Mouse (Mus musculus) layer of hippocampus, adult 2 months (tissue): ENCODE measurements around the gene Fgf10. TPM values are rescaled to one million over a fixed set of nuclear protein-coding genes. Genes with fewer than 3 reads are reported as not detected.

Experiments used
- DNase-seq, 2 experiments: peaks; one replicate each; pipeline ENCODE4 v3.0.0; 2022; ENCODE audit warnings: low spot score in 2 of 2
- H3K27ac ChIP-seq: fragments of 200-600 bp; 2 replicates; pipeline ENCODE4 v1.8.1; 2022
- H3K4me3 ChIP-seq: fragments of 200-600 bp; 2 replicates; pipeline ENCODE4 v1.8.1; 2022; ENCODE audit warnings: mild to moderate bottlenecking
- CTCF ChIP-seq: fragments of 200-600 bp; conservative IDR thresholded peaks from 2 replicates; pipeline ENCODE4 v1.8.1; 2022; ENCODE audit warnings: antibody characterized with exemption, mild to moderate bottlenecking, moderate library complexity
- long read RNA-seq, 2 experiments: library from polyadenylated mRNA; stranded (forward); transcript quantifications; one replicate each; pipeline ENCODE4 v2.0.0; 2021; ENCODE audit warnings: borderline mapping rate in 2 of 2
- total RNA-seq, 2 experiments: library from RNA; stranded (reverse); gene quantifications; 2 replicates each; pipeline ENCODE4 v1.2.3; 2021

The Fgf10 gene
- total RNA-seq: 10 to 100 TPM; 13.6 TPM
- long read RNA-seq, experiment 1, full-length matches to known transcripts: 8 of 12 reads
- long read RNA-seq, experiment 1, partial matches to known transcripts: 1 of 12 reads
- long read RNA-seq, experiment 1, other reads (novel, unspliced or antisense): 3 of 12 reads
- long read RNA-seq, experiment 2, full-length matches to known transcripts: 19 of 21 reads
- long read RNA-seq, experiment 2, partial matches to known transcripts: 0 of 21 reads
- long read RNA-seq, experiment 2, other reads (novel, unspliced or antisense): 2 of 21 reads

DNA sequence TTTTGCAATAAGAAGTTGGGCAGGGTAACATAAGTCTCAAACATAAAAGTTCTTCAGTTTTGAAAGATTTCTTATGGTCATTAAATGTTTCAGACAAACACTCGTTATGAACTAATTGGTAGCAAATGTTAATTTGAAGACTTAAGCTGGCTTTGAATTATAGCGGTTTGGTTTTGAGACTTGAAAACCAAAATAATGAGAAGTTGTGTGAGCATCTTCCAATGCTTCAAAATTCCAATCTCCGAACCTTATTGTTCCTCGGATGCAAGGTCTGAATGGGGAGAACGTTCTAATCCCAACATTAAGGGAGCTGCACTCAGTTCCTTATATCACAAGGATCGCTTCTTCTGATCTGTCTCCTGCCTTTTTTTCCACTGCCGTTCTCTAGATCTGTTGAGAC, at the start of gene Fgf10:
Gene Fgf10 (plus strand): TSS at position 301 of the 400 bp plus-strand sequence.
- DNase-seq: no peak
- no peak within 1 kb of the TSS for H3K4me3 ChIP-seq
- H3K27ac ChIP-seq: no peak within 1 kb of the TSS
- no peak for TF ChIP-seq CTCF

DNA sequence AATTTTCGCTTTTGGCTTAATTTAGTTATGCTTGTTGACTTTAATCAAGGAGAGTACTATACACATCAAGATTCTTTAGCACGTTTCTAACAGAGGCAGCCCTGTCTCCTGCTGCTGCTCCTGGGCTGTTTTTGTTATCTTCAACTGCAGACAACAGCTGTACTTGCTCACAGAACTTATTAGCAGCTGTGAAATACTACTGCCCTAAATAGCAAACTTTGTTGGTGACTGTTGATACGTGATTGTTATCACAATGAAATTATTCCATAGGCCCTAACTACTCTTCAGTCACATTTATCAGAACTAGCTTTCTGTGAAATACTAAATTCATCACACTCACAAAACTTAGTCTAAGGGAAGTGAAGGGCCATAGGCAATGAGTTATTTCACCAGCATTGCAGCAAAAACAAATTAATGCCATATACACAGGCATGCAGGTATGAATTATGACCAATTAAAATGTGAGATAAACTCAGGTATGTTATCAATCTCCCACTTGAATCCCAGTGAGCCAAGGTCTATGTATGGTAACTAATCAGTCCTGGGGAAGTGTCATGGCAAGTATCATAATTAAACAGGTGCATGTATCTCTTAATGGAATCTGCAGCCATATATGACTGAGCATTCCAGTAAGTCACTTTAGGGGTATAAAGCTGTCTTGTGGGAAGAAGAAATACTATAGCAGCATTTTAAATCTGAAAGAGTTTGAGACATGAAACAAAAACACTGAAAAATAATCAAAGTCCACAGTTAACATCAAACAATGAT, 39.7 kb upstream of the Fgf10 start:
- Histone ChIP-seq H3K27ac (no peak overlapping the region), H3K4me3 (no peak overlapping the region)
- no peak for DNase-seq
- TF ChIP-seq CTCF: no peak

DNA sequence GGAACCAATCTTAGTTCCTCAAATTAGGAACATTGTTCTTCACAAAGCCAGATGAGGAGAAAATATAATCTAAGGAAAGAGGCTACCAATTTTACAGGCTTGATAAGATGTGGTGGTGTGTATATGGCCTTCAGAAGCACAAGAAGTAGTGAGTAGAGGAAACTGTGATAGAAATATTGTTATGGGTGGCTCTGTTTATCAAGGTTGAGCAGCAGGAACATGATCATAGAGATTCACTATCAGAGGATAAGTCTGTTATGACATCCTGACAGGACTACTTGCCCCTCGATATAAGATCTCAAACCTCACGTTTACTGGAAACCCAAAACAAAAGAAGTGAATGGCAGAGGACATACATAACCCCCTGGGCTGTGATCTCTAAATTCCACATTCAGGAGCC, 38.1 kb upstream of the Fgf10 start:
- TF ChIP-seq CTCF: no peak
- no peak for DNase-seq
- Histone ChIP-seq H3K27ac (no peak overlapping the region), H3K4me3 (no peak overlapping the region)

DNA sequence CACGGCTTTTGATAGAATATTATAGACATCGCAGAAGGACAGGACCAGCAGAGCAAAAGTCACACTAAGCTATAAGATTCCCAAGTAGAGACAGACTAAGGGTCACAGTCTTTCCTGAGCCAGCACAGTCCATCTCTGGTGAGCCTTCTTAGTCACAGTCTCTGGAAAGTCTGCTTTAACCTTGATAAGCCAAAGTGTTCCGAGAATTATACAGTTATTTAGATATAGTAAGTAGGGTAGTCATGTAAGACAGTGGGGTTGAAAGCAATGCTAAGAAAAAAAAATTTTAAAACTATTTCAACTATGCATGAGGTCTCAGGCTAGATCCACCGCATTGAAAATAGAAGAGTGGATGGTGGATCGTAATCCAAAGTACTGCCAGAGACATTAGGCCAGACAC, 33.5 kb upstream of the Fgf10 start:
- no peak overlapping the region for H3K4me3 ChIP-seq
- DNase-seq: no peak
- no peak for TF ChIP-seq CTCF
- H3K27ac ChIP-seq: no peak overlapping the region

- no peak for DNase-seq
- no peak overlapping the region for H3K27ac ChIP-seq
- H3K4me3 ChIP-seq: no peak overlapping the region
- no peak for TF ChIP-seq CTCF
These were observed 27.0 kb upstream of the Fgf10 start for GRCm38 (mm10) chr13:118642585-118642984.

- no peak for TF ChIP-seq CTCF
- H3K27ac ChIP-seq: no peak overlapping the region
- H3K4me3 ChIP-seq: no peak overlapping the region
- no peak for DNase-seq
These were observed 26.5 kb upstream of the Fgf10 start for GRCm38 (mm10) chr13:118643138-118643537.

DNA sequence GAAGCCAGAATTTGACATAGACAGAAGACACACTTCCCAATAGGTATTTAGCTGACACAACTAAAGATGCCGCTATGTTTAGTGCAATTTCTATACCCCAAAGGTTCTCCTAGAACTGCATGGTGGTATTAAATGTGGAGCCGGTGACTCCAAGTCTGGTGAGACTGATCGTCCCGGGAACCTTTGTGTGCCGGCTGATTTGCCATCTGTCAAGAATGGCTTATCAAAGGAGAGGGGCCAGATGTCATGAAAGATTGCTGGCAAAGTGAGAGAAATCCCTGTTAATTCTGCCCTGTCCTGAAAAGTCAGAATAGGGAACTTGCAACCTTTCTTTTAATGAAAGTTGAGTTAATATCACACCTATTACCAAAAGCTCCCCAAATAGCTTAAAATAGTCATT, 12.6 kb upstream of the Fgf10 start:
- Histone ChIP-seq H3K27ac (no peak overlapping the region), H3K4me3 (no peak overlapping the region)
- DNase-seq: no peak
- no peak for TF ChIP-seq CTCF

DNA sequence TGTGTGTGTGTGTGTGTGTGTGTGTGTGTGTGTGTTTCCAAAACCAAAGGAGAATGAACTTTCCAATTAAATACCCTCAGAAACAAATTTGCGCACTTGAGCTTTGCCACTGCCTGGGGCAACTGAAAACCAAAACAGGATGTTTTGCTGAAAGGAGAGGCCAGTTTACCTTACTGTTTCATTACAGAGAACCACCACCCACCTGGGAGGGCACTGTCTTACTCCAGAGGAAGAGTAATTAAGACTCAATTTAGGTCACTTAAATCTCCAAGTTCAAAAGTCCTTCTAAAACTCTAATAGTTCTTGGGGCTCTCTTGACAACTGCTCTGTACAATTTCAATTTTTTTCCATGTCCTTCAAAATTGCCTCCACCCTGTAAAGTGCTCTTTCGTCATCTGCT, 11.6 kb upstream of the Fgf10 start:
- no peak overlapping the region for H3K27ac ChIP-seq
- TF ChIP-seq CTCF: no peak
- DNase-seq: no peak
- H3K4me3 ChIP-seq: no peak overlapping the region

GRCm38 (mm10) chr13:118658608-118659326, 10.8 kb upstream of the Fgf10 start:
- no peak for TF ChIP-seq CTCF
- Histone ChIP-seq H3K4me3 (no peak overlapping the region), H3K27ac (no peak overlapping the region)
- no peak for DNase-seq

DNA sequence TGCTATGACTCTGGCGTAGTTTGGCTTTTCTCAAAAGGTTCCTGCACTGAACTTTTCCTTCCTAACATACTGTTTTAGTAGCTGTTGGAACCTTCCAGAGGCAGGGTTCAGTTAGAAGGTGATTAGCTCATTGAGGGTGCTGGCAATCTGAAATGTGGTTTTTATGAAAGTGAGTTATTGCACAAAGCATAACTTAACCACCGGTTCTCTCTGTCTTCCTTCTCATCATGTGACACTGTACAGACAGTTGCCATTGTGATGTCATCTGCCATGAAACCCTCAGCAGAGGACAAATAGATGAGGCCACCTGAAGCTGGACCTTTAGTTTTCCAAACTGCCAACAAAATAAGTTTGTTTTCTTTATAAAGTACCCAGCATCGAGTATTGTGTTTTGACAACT, 7.9 kb upstream of the Fgf10 start:
- no peak overlapping the region for H3K4me3 ChIP-seq
- no peak for DNase-seq
- TF ChIP-seq CTCF: no peak
- no peak overlapping the region for H3K27ac ChIP-seq

GRCm38 (mm10) chr13:118664901-118665300, 4.7 kb upstream of the Fgf10 start:
- no peak overlapping the region for H3K4me3 ChIP-seq
- no peak for TF ChIP-seq CTCF
- H3K27ac ChIP-seq: no peak overlapping the region
- DNase-seq: no peak

- H3K27ac ChIP-seq: no peak overlapping the region
- no peak for TF ChIP-seq CTCF
- no peak for DNase-seq
- H3K4me3 ChIP-seq: no peak overlapping the region
These were observed 9.6 kb downstream of the Fgf10 start for GRCm38 (mm10) chr13:118679228-118679627.

DNA sequence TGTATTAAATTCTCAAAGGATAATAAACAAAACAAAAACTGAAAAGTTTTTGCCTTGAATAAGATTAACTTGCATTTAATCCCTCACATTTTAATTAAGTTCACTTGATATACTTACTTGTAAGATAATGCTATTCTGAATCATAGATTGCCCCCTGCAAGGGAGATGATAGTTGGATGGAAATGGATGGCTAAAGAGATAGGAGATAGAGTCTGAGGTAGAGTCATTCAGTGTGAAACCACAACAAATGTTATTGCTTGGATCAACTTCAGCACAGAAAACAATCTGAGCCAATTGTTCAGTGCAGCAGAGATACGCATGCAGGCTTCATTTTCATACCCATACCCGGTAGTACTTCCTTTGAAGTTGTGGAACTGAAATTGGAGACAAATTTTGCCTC, 23.5 kb downstream of the Fgf10 start:
- TF ChIP-seq CTCF: no peak
- no peak overlapping the region for H3K4me3 ChIP-seq

GRCm38 (mm10) chr13:118695103-118695502, 25.5 kb downstream of the Fgf10 start:
- TF ChIP-seq CTCF: no peak
- H3K27ac ChIP-seq: no peak overlapping the region
- no peak for DNase-seq
- H3K4me3 ChIP-seq: no peak overlapping the region

More for the DNA sequence above, 23.5 kb downstream of the Fgf10 start:
- no peak for DNase-seq
- no peak overlapping the region for H3K27ac ChIP-seq
